Mouse (Mus musculus) myocyte (in vitro differentiated cells): ENCODE data around the gene Atrip.

ENCODE experiments used
- E2F4 ChIP-seq: IDR thresholded peaks from one replicate; pipeline ENCODE4 v1.6.1; 2011; ENCODE audit warnings: mild to moderate bottlenecking, control low read depth, moderate library complexity; ENCODE audit not compliant: insufficient read depth
- MAX ChIP-seq: IDR thresholded peaks from one replicate; pipeline ENCODE4 v1.6.1; 2011; ENCODE audit warnings: low read depth, mild to moderate bottlenecking, control low read depth
- TCF12 ChIP-seq: IDR thresholded peaks from one replicate; pipeline ENCODE4 v1.6.1; 2011; ENCODE audit warnings: mild to moderate bottlenecking, control low read depth; ENCODE audit not compliant: poor library complexity, insufficient read depth, severe bottlenecking

- TF ChIP-seq TCF12 (no peak), E2F4 (no peak), MAX (no peak)
These were observed 32.6 kb downstream of the Atrip start for GRCm38 (mm10) chr9:109041351-109041750.
